Mouse (Mus musculus): ENCODE results near the gene Sh2d2a.

GRCm38 (mm10) chr3:87899266-87899665 is 52.7 kb downstream of the Sh2d2a start:
- TF ChIP-seq CTCF (IDR thresholded peaks at IDR 0.05; ENCODE audit: extremely low read depth, insufficient read length, insufficient replicate concordance, low read depth, low read length) (no peak), POLR2A (IDR thresholded peaks at IDR 0.05; ENCODE audit: low read depth, low read length) (no peak)

Measured in small intestine, adult 2 months (tissue).